Mouse (Mus musculus) left cerebral cortex, adult 18-20 months (tissue): ENCODE measurements at regions not wholly inside any gene's neighbourhood (a gene's known extent, or its start where the extent isn't known, plus 50 kb on each side); places are given as distances from the start of the nearest gene placed in this dataset.

Experiments used
- DNase-seq, 2 experiments: peaks; one replicate each; pipeline ENCODE4 v3.0.0; 2021 to 2022; ENCODE audit warnings: low spot score in 2 of 2, mixed read lengths in 1 of 2

DNA sequence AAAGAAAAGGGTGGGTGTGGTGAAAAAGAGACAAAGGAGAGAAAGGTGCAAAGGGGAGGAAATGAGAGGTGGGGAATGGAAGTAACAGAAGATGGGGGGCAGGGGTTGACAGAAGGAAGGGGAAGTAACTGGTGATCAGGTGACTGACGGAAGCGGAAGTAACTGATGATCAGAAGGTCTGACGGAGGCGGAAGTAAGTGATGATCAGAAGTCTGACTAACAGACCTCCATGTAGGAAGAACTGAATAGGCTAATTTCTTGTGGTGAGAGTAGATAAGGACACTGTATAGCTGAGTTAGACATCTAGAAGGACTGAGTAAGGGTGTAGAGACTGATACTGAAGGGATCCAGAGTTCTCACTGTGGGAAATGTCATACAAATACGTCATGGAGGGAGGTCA lies 318.1 kb upstream of the Runx1 start:
- DNase-seq: no peak

GRCm38 (mm10) chr16:93143164-93143563 lies 317.2 kb upstream of the Runx1 start:
- DNase-seq: peak; percentile 76

- DNase-seq: peak; percentile 4 to 29
These were observed 316.0 kb upstream of the Runx1 start for GRCm38 (mm10) chr16:93141967-93142366.

DNA sequence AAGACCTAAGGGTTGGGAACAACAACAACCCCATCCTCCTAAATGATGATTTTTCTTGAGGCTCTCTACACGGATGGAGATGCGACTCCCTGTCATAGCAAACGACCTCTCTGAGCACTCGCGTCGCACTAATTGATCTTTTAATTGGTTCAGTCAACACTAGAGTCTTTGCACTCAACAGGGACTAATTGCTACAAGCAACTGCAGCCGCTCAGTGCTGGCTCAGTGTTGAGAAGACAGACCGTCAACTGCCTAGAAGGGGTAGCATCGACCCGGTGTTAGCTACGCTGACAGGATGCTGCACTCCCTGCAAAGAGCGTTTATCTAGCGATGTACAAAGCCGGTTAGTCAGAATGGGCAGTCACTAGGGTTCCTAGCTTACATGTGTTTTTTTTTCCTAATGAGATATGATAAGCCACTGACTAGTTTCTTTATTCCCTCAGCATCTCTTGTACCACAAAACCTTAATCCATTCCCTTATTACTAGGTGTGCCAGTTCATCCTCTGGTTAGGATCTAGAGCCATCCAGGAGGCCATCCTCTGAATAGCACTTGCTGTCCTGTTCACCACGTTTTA lies 314.7 kb upstream of the Runx1 start:
- no peak for DNase-seq

GRCm38 (mm10) chr16:93137249-93137648 lies 311.3 kb upstream of the Runx1 start:
- no peak for DNase-seq

DNA sequence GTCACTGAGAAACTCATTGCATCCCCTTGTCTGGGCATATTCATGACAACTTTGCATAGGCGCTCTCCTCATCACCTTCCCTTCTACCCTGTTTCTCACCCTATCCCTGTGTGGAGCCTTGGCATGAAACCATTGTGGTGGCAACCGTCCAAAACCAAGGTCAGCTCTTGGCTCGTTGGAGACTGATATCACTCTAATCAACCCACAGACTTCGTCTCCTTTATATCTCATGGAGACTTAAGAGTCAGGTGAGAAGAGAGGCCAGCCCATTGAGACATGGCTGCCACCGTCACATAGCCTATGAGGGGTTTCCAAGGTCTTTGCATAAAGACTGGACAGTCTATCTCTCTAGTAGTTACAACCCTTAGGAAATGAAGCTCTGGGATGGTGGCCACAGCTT lies 305.5 kb upstream of the Runx1 start:
- no peak for DNase-seq

- no peak for DNase-seq
These were observed 304.7 kb upstream of the Runx1 start for GRCm38 (mm10) chr16:93130622-93131021.

DNA sequence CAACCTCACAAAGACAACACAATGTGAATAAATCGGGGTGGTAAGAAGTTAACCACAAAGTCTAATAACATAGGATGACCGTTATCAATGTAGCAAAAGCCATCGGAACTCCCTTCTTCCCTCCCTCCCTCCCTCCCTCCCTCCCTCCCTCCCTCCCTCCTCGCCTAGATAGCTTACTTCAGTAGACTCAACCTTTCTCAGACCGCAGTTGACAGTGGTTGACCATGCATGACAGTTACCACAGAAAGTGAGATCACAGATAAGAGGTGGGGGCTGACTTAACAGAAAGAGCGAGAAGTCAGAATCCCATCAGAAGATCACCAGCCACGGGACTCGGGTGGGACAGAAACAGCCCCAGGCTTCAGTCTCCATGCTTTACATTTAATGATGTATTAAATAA lies 297.8 kb upstream of the Runx1 start:
- no peak for DNase-seq

- peak; percentile 47 to 57 for DNase-seq
These were observed 290.4 kb upstream of the Runx1 start for GRCm38 (mm10) chr16:93116111-93116969.

GRCm38 (mm10) chr16:93110912-93111311 lies 285.0 kb upstream of the Runx1 start:
- no peak for DNase-seq

DNA sequence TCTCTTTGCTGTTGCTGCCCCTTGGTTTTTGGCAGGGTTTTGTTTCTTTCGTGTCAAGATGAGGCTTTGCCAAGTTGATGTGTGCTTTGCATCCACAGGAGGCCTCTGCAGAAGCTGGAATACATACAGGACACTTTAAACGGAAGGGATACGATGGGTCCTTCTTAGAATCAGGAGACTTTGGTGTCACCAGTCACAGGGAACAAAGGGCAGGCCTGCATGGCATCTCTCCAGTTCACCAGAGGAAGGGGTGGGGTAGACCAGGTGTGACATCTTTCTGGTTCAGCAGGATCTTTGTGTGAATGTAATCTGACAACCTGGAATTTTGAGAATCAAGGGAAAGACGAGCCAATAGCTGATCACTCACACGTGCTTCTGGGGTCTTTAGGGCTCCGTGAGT lies 284.5 kb upstream of the Runx1 start:
- DNase-seq: no peak

- no peak for DNase-seq
These were observed 283.9 kb upstream of the Runx1 start for GRCm38 (mm10) chr16:93109683-93110407.

DNA sequence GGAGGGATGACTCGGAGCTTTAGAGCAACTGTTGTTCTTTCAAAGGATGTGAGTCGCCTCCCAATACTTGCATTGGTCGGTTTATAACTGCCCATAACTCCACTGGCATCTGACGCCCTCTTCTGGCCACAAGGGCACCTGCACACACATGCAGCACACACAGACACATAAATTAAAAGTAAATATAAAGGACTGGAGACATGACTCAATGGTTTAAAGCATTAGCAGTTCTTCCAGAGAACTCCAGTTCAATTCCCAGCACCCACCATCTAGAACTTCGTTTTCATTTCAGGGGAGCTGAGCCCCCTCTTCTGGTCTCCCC lies 281.5 kb upstream of the Runx1 start:
- no peak for DNase-seq

GRCm38 (mm10) chr16:93106811-93107523 lies 281.0 kb upstream of the Runx1 start:
- DNase-seq: no peak

- no peak for DNase-seq
These were observed 276.2 kb upstream of the Runx1 start for GRCm38 (mm10) chr16:93102174-93102573.

- no peak for DNase-seq
These were observed 272.1 kb upstream of the Runx1 start for GRCm38 (mm10) chr16:93098057-93098456.

- no peak for DNase-seq
These were observed 270.2 kb upstream of the Runx1 start for GRCm38 (mm10) chr16:93096175-93096574.

GRCm38 (mm10) chr16:93092796-93093195 lies 266.8 kb upstream of the Runx1 start:
- DNase-seq: no peak

DNA sequence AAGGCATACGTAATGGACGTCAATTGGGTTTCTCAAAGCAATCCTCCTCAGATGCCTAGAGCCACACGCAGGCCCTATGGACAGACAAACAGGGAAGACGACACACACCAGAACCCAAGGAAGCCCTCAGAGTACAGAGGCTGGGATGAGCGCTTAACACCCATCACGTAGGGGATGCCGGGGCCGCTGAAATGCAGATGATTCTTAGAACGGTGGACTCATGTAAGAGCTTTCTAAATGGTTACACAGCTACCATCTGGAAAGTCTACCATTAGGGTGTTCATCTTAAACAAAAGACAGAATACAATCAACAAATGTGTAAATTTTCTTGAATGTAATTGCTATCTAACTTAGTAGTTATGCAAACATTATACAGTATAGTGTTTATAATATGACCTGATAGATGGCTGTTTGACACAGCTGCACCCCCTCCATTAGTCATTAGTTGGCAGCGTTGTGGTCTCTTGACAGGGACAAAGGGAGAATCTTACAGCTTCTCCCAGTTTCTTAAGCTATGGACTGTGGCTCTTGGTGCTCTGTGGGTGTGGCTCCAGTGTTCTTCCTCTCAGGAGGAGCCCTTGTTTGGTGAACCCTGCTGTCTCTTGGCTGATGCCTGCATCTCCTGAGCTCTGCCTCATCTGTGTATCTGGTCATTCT lies 259.4 kb upstream of the Runx1 start:
- no peak for DNase-seq

- DNase-seq: no peak
These were observed 257.8 kb upstream of the Runx1 start for GRCm38 (mm10) chr16:93083756-93084155.

DNA sequence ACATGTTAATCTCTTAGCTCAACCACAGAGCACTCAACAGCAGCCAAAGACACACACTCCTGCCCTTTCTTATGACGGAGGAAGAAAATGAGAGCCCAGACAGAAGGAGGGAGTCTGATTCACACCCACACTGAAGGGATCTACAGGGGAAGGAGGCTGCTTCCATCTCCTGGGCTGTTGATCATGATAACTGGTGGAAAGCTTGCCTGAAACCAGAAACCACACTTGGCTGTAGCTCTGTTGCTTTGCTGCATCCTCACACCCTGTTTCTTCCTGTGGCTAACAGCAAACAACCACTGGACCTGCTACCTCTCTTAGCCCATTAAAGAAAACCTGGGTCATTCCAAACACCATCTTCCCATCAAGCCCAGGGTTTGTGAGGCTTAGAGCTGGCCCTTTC lies 257.2 kb upstream of the Runx1 start:
- DNase-seq: no peak
